Comparison of ENCODE assay signal across 8 mouse cellular contexts in genomic region chr12:27082624-27083023, GRCm38 (mm10).
A peak's percentile ranks its signal among the peaks of the same experiment; 100 is the strongest.
DNase-seq lines count a peak whose midpoint lies in the region; ATAC-seq and TF ChIP-seq lines count a peak whose summit lies in the region.

No protein-coding gene starts in this region.

- no peak overlapping the region for H3K27ac ChIP-seq in lung, embryonic 15.5 days
- no peak overlapping the region for H3K27ac ChIP-seq in embryonic facial prominence, embryonic 15.5 days (replicated peaks)
- no peak overlapping the region for H3K27ac ChIP-seq in intestine, postnatal 0 days (ENCODE audit: low read depth, low read length)
- no peak overlapping the region for H3K27ac ChIP-seq in liver, embryonic 11.5 days (ENCODE audit: low read depth, low read length)

- no peaks in the 10 kb centered on the region for H3K27me3 ChIP-seq in lung, embryonic 15.5 days
- no peaks in the 10 kb centered on the region for H3K27me3 ChIP-seq in embryonic facial prominence, embryonic 15.5 days
- H3K27me3 ChIP-seq in intestine, postnatal 0 days (replicated peaks; ENCODE audit: control insufficient read depth, insufficient read depth, low read length), result no peaks in the 10 kb centered on the region
- H3K27me3 ChIP-seq in liver, embryonic 11.5 days (replicated peaks; ENCODE audit: control insufficient read depth, insufficient read depth, low read length), result no peaks in the 10 kb centered on the region

- H3K4me3 ChIP-seq in lung, embryonic 15.5 days, result peak overlapping the region; percentile 23
- H3K4me3 ChIP-seq in embryonic facial prominence, embryonic 15.5 days (replicated peaks), result peak overlapping the region; percentile 25
- H3K4me3 ChIP-seq in intestine, postnatal 0 days (ENCODE audit: low read depth, low read length), result no peak overlapping the region
- no peak overlapping the region for H3K4me3 ChIP-seq in liver, embryonic 11.5 days (ENCODE audit: low read depth, low read length)

- no peak for DNase-seq in lung, postnatal 25 days (ENCODE audit: low spot score)
- peak; percentile 37 for DNase-seq in liver, embryonic 11.5 days (ENCODE audit: low spot score)
- peak; percentile 72 to 82 for DNase-seq in right cerebral cortex, adult 2 months (ENCODE audit: low spot score in 2 of 2)
- no peak for DNase-seq in urinary bladder, postnatal 4 days (ENCODE audit: low spot score in 2 of 2)
- DNase-seq in spleen, postnatal 14 days (ENCODE audit: low spot score in 2 of 2), result no peak

- WGBS in lung, embryonic 15.5 days, result 5% methylated on average over 8 of the region's 8 CpGs
- 2% methylated on average over 8 of the region's 8 CpGs for WGBS in embryonic facial prominence, embryonic 15.5 days
- 21% methylated on average over 8 of the region's 8 CpGs for WGBS in intestine, postnatal 0 days
- 4% methylated on average over 8 of the region's 8 CpGs for WGBS in liver, embryonic 11.5 days

- peak overlapping the region; percentile 59 for H3K4me2 ChIP-seq in lung, embryonic 15.5 days
- H3K4me2 ChIP-seq in embryonic facial prominence, embryonic 15.5 days (replicated peaks), result peak overlapping the region; percentile 46
- H3K4me2 ChIP-seq in intestine, postnatal 0 days (replicated peaks; ENCODE audit: low read depth), result peak overlapping the region; percentile 46
- H3K4me2 ChIP-seq in liver, embryonic 11.5 days, result peak overlapping the region; percentile 43

- no peak overlapping the region for H3K9ac ChIP-seq in lung, embryonic 15.5 days
- no peak overlapping the region for H3K9ac ChIP-seq in embryonic facial prominence, embryonic 15.5 days
- no peak overlapping the region for H3K9ac ChIP-seq in intestine, postnatal 0 days (ENCODE audit: low read depth, low read length)
- H3K9ac ChIP-seq in liver, embryonic 11.5 days (ENCODE audit: low read depth, low read length), result no peak overlapping the region

- peaks cover 10% of the 10 kb centered on the region for H3K4me1 ChIP-seq in lung, embryonic 15.5 days
- H3K4me1 ChIP-seq in embryonic facial prominence, embryonic 15.5 days, result peaks cover 10% of the 10 kb centered on the region
- 0 out of 2 replicates have a peak, but pooled peaks cover 9% of the 10 kb centered on the region for H3K4me1 ChIP-seq in intestine, postnatal 0 days (replicated peaks; ENCODE audit: control insufficient read depth, insufficient read depth, low read length)
- peaks cover 3% of the 10 kb centered on the region; the same call in 1 of the 2 replicates for H3K4me1 ChIP-seq in liver, embryonic 11.5 days (replicated peaks; ENCODE audit: control insufficient read depth, insufficient read depth, low read length)

- peak; percentile 69; the same call in 1 of the 2 replicates for ATAC-seq in lung, embryonic 15.5 days (ENCODE audit: borderline replicate concordance, extremely low read depth, low FRiP score, low TSS enrichment)
- peak; percentile 76 for ATAC-seq in embryonic facial prominence, embryonic 15.5 days (ENCODE audit: insufficient number of reproducible peaks, low FRiP score, low TSS enrichment, low read depth)
- ATAC-seq in intestine, postnatal 0 days, result no peak
- ATAC-seq in liver, embryonic 11.5 days (replicated peaks; ENCODE audit: low FRiP score), result no peak

- H3K36me3 ChIP-seq in lung, embryonic 15.5 days, result no peaks in the 10 kb centered on the region
- H3K36me3 ChIP-seq in embryonic facial prominence, embryonic 15.5 days, result no peaks in the 10 kb centered on the region
- no peaks in the 10 kb centered on the region for H3K36me3 ChIP-seq in intestine, postnatal 0 days (ENCODE audit: control insufficient read depth, insufficient read depth)
- H3K36me3 ChIP-seq in liver, embryonic 11.5 days (ENCODE audit: control insufficient read depth, insufficient read depth, low read length), result no peaks in the 10 kb centered on the region

- H3K9me3 ChIP-seq in lung, embryonic 15.5 days, result no peaks in the 10 kb centered on the region
- no peaks in the 10 kb centered on the region for H3K9me3 ChIP-seq in embryonic facial prominence, embryonic 15.5 days (replicated peaks)
- H3K9me3 ChIP-seq in intestine, postnatal 0 days (ENCODE audit: control insufficient read depth), result no peaks in the 10 kb centered on the region
- no peaks in the 10 kb centered on the region for H3K9me3 ChIP-seq in liver, embryonic 11.5 days (ENCODE audit: control insufficient read depth, low read length)

- no peak for TF ChIP-seq CTCF in intestine, postnatal 0 days (IDR thresholded peaks at IDR 0.05; ENCODE audit: low read depth)

Comparison
In these comparisons a context has a peak if more than half of its experiments do, and no peak if none do; other contexts are left out.
1. ATAC-seq: peak in lung, embryonic 15.5 days (single experiment) and embryonic facial prominence, embryonic 15.5 days (single experiment); none in intestine, postnatal 0 days (single experiment) and liver, embryonic 11.5 days (single experiment).
2. H3K4me3 ChIP-seq: peak in lung, embryonic 15.5 days (single experiment) and embryonic facial prominence, embryonic 15.5 days (single experiment); none in intestine, postnatal 0 days (single experiment) and liver, embryonic 11.5 days (single experiment).
3. DNase-seq: peak in liver, embryonic 11.5 days (single experiment) and right cerebral cortex, adult 2 months (2 of 2); none in lung, postnatal 25 days (single experiment), urinary bladder, postnatal 4 days (0 of 2) and spleen, postnatal 14 days (0 of 2).
4. Peak in every context shown above with its lines, with median percentiles within 50 percentile points of each other: H3K4me2 ChIP-seq.